Mouse (Mus musculus): ENCODE measurements at regions not wholly inside any gene's neighbourhood (a gene's known extent, or its start where the extent isn't known, plus 50 kb on each side); places are given as distances from the start of the nearest gene placed in this dataset.

DNA sequence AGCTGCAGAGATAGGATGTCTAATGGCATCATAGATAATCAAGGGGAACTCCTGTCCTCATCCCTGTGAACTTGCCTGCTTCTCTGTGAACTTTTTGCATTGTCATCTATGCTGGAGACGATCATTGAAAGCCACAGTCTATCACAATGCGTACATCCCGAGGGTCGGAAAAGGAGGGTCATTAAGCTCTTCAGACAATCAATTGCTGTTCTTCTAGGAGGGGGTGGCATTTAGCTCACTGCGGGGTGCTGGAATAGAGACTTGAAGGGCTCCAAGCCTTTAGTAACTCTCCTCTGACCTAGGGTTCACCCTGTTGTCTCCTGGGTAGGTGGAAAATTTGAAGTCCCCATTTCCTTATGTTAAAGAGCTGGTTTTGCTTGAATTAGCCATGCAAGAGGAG lies 251.7 kb upstream of the Nr2f2 start:
- Histone ChIP-seq H3K4me3 (ENCODE audit: low read depth, low read length) (no peak overlapping the region), H3K36me3 (ENCODE audit: insufficient read depth) (no peaks in the 10 kb centered on the region), H3K4me1 (ENCODE audit: insufficient read depth) (no peaks in the 10 kb centered on the region), H3K9ac (no peak overlapping the region), H3K9me3 (ENCODE audit: low read length) (no peaks in the 10 kb centered on the region), H3K27me3 (ENCODE audit: insufficient read depth, low read length) (no peaks in the 10 kb centered on the region), H3K27ac (ENCODE audit: low read depth, low read length) (no peak overlapping the region), H3K4me2 (ENCODE audit: low read depth) (no peak overlapping the region)
- 39% methylated on average over 5 of the region's 5 CpGs for WGBS
- ATAC-seq: no peak
- no peak for TF ChIP-seq CTCF (IDR thresholded peaks at IDR 0.05; ENCODE audit: low read depth)
- no peak for DNase-seq

DNA sequence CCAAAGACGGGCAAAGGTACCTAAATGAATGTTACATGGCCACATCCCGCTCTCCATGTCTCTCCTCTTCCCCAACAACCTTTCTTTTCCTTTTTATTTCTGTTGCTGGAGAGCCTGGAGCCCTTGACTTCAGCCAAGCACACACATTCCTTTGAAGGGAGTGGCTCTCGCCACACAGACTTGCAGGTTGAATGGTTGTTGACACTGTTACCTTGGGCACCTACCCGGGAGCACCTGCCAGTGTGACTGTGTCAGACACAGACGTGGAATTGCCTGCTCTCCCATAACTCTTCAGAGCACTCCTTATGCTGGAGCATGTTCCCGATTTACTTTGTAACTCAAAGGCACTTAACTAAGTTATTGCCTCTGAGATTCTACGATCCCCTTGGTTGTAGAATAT lies 240.0 kb upstream of the Nr2f2 start:
- TF ChIP-seq CTCF (IDR thresholded peaks at IDR 0.05; ENCODE audit: low read depth): no peak
- WGBS: 95% methylated on average over 7 of the region's 7 CpGs

GRCm38 (mm10) chr7:70604471-70605174 lies 238.1 kb upstream of the Nr2f2 start:
- Histone ChIP-seq H3K4me3 (ENCODE audit: low read depth, low read length) (no peak overlapping the region), H3K9me3 (ENCODE audit: low read length) (0 out of 2 replicates have a peak, but pooled peaks cover 2% of the 10 kb centered on the region), H3K4me2 (ENCODE audit: low read depth) (no peak overlapping the region), H3K9ac (no peak overlapping the region), H3K27me3 (ENCODE audit: insufficient read depth, low read length) (no peaks in the 10 kb centered on the region), H3K4me1 (ENCODE audit: insufficient read depth) (no peaks in the 10 kb centered on the region), H3K27ac (ENCODE audit: low read depth, low read length) (no peak overlapping the region), H3K36me3 (ENCODE audit: insufficient read depth) (no peaks in the 10 kb centered on the region)
- no peak for ATAC-seq
- 91% methylated on average over 5 of the region's 5 CpGs for WGBS
- TF ChIP-seq CTCF (IDR thresholded peaks at IDR 0.05; ENCODE audit: low read depth): no peak
- DNase-seq: no peak

More for the DNA sequence above, 240.0 kb upstream of the Nr2f2 start:
- DNase-seq (no peak), ATAC-seq (no peak)
- no peaks in the 10 kb centered on the region for H3K36me3 ChIP-seq (ENCODE audit: insufficient read depth)
- no peak overlapping the region for H3K27ac ChIP-seq (ENCODE audit: low read depth, low read length)
- no peak overlapping the region for H3K4me2 ChIP-seq (ENCODE audit: low read depth)
- no peaks in the 10 kb centered on the region for H3K4me1 ChIP-seq (ENCODE audit: insufficient read depth)
- no peak overlapping the region for H3K4me3 ChIP-seq (ENCODE audit: low read depth, low read length)
- H3K9ac ChIP-seq: no peak overlapping the region
- H3K27me3 ChIP-seq (ENCODE audit: insufficient read depth, low read length): no peaks in the 10 kb centered on the region
- H3K9me3 ChIP-seq (ENCODE audit: low read length): no peaks in the 10 kb centered on the region

- no peak overlapping the region for H3K27ac ChIP-seq (ENCODE audit: low read depth, low read length)
- H3K36me3 ChIP-seq (ENCODE audit: insufficient read depth): no peaks in the 10 kb centered on the region
- no peak overlapping the region for H3K4me2 ChIP-seq (ENCODE audit: low read depth)
- ATAC-seq (no peak), DNase-seq (no peak)
- no peaks in the 10 kb centered on the region for H3K9me3 ChIP-seq (ENCODE audit: low read length)
- no peak overlapping the region for H3K4me3 ChIP-seq (ENCODE audit: low read depth, low read length)
- H3K27me3 ChIP-seq (ENCODE audit: insufficient read depth, low read length): peaks cover 25% of the 10 kb centered on the region; the same call in 1 of the 2 replicates
- 84% methylated on average over 6 of the region's 6 CpGs for WGBS
- H3K9ac ChIP-seq: no peak overlapping the region
- no peak for TF ChIP-seq CTCF (IDR thresholded peaks at IDR 0.05; ENCODE audit: low read depth)
- H3K4me1 ChIP-seq (ENCODE audit: insufficient read depth): no peaks in the 10 kb centered on the region
Observed at GRCm38 (mm10) chr7:70593027-70593426, 226.5 kb upstream of the Nr2f2 start.

- DNase-seq (no peak), ATAC-seq (no peak)
- Histone ChIP-seq H3K9me3 (ENCODE audit: low read length) (no peaks in the 10 kb centered on the region), H3K9ac (no peak overlapping the region), H3K36me3 (ENCODE audit: insufficient read depth) (no peaks in the 10 kb centered on the region), H3K4me2 (ENCODE audit: low read depth) (no peak overlapping the region), H3K27me3 (ENCODE audit: insufficient read depth, low read length) (peaks cover 25% of the 10 kb centered on the region; the same call in 1 of the 2 replicates), H3K4me3 (ENCODE audit: low read depth, low read length) (no peak overlapping the region), H3K27ac (ENCODE audit: low read depth, low read length) (no peak overlapping the region), H3K4me1 (ENCODE audit: insufficient read depth) (no peaks in the 10 kb centered on the region)
- TF ChIP-seq CTCF (IDR thresholded peaks at IDR 0.05; ENCODE audit: low read depth): no peak
- 14% methylated on average over 13 of the region's 13 CpGs for WGBS
Observed at GRCm38 (mm10) chr7:70591361-70592256, 225.1 kb upstream of the Nr2f2 start.

DNA sequence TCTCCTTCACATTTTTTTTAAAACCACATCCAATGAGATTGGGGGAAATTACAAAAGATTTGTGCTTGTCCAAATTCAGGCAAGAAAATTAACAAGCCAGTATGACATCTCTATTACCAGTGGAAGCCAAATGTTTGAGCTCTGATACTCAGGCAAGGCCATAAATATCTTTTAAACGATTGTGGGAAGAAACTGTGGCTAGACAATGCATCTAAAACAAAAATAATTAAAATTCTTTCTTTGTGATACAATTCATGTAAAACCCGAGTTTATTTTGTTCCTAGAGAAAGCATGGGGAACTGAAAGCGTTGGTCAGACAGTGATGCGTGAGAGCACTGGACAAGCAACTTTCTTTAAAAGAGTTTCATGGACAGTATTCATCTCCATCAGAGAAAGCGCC lies 223.2 kb upstream of the Nr2f2 start:
- Histone ChIP-seq H3K4me2 (ENCODE audit: low read depth) (no peak overlapping the region), H3K4me1 (ENCODE audit: insufficient read depth) (no peaks in the 10 kb centered on the region), H3K9ac (no peak overlapping the region), H3K27ac (ENCODE audit: low read depth, low read length) (no peak overlapping the region), H3K27me3 (ENCODE audit: insufficient read depth, low read length) (peaks cover 25% of the 10 kb centered on the region; the same call in 1 of the 2 replicates), H3K36me3 (ENCODE audit: insufficient read depth) (no peaks in the 10 kb centered on the region), H3K9me3 (ENCODE audit: low read length) (no peaks in the 10 kb centered on the region), H3K4me3 (ENCODE audit: low read depth, low read length) (no peak overlapping the region)
- DNase-seq (no peak), ATAC-seq (no peak)
- TF ChIP-seq CTCF (IDR thresholded peaks at IDR 0.05; ENCODE audit: low read depth): no peak
- 30% methylated on average over 5 of the region's 5 CpGs for WGBS

- no peaks in the 10 kb centered on the region for H3K36me3 ChIP-seq (ENCODE audit: insufficient read depth)
- H3K9ac ChIP-seq: no peak overlapping the region
- WGBS: 90% methylated on average over 1 of the region's 1 CpGs
- peaks cover 18% of the 10 kb centered on the region; the same call in 1 of the 2 replicates for H3K27me3 ChIP-seq (ENCODE audit: insufficient read depth, low read length)
- H3K27ac ChIP-seq (ENCODE audit: low read depth, low read length): no peak overlapping the region
- no peaks in the 10 kb centered on the region for H3K9me3 ChIP-seq (ENCODE audit: low read length)
- H3K4me1 ChIP-seq (ENCODE audit: insufficient read depth): no peaks in the 10 kb centered on the region
- ATAC-seq (no peak), DNase-seq (no peak)
- no peak overlapping the region for H3K4me2 ChIP-seq (ENCODE audit: low read depth)
- TF ChIP-seq CTCF (IDR thresholded peaks at IDR 0.05; ENCODE audit: low read depth): no peak
- H3K4me3 ChIP-seq (ENCODE audit: low read depth, low read length): no peak overlapping the region
Observed at GRCm38 (mm10) chr7:70588061-70588460, 221.5 kb upstream of the Nr2f2 start.
